Mouse (Mus musculus): ENCODE measurements at regions not wholly inside any gene's neighbourhood (a gene's known extent, or its start where the extent isn't known, plus 50 kb on each side); places are given as distances from the start of the nearest gene placed in this dataset.

DNA sequence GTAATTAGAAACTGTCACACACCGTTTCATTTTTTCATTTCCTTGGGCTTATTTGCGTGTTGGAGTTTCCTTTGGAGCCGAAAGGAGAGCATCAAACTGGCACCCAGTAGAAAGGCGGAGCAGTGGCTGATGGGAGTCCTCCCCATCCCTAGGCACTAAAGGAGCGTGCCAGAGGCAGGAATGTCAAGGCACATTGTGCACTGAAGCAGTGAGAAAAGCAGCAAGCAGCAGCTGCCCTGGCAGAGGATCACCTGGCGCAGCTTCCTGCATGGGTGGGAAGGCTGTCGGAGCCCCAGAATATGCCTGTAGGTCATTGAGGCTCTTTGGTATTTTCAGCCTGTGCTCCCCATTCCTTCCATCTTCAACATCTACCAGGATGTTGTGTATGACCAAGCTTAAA is 68.3 kb upstream of the Itga4 start:
- TF ChIP-seq CTCF (IDR thresholded peaks at IDR 0.05; ENCODE audit: low read depth) (no peak), EP300 (IDR thresholded peaks at IDR 0.05; ENCODE audit: low read depth) (no peak)
